Mouse (Mus musculus): ENCODE data around the gene Fv1. TPM values are rescaled to one million over a fixed set of nuclear protein-coding genes. Genes with fewer than 3 reads are reported as not detected.
"Not testable (repeated sequence)": the region's sequence is repeated elsewhere in the genome, so short reads cannot be mapped to it uniquely, and the experiment has no call there.

Gene Fv1
- polyA plus RNA-seq (2012; rRNA removed) (5.8 and 8.4 TPM in 2 replicates), polyA plus RNA-seq (2014; fragmentation: Nextera tagmentation; extraction: Ambion mirVana) (6.5 and 10.8 TPM in 2 replicates)

DNA sequence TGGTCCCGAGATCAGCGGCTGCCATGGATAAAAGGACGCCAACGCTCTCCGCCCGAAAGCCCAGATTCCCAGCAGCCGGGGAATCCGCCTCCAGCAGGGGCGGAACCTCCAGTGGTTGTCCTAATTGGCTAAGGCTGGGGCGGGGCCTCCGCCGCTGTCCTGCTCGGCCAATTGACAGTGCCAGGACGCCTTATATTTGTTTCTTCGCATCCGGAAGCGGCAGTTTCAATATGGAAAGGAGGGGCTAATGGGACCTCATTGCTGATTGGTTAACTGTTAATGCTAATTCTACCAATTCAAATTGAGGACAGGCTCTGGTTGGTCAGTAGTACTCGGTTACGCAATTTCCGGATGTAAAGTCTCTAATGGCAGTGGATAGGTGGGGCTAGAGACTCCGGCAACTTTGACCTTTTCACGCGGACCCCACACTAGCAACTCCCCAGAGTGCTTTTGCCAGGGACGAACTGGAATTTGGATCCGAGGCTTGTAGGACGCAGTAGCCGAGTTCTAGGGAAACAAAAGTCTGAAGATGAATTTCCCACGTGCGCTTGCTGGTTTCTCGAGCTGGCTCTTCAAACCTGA lies at the start of gene Fv1, which contains the start of gene Miip:
Gene Fv1, plus strand, starts transcription at position 530 of the 582 bp plus-strand sequence.
Gene Miip, minus strand, starts transcription at position 367 of the 582 bp plus-strand sequence.
- peak within 1 kb of the TSS; percentile 75 for H3K27ac ChIP-seq (replicated peaks; ENCODE audit: low read depth, low read length)
- peaks cover 34% of the 10 kb centered on the region for H3K36me3 ChIP-seq (ENCODE audit: control insufficient read depth, insufficient read depth, low read length)
- peak within 1 kb of the TSS; percentile 86 for H3K4me2 ChIP-seq (replicated peaks; ENCODE audit: low read depth, low read length, severe bottlenecking)
- no peaks in the 10 kb centered on the region for H3K27me3 ChIP-seq (ENCODE audit: control insufficient read depth, insufficient read depth, low read length)
- DNase-seq (ENCODE audit: low spot score): peak; percentile 99
- ATAC-seq (ENCODE audit: low FRiP score, low read depth): peak; percentile 99
- under 1% methylated on average over 27 of the region's 30 CpGs for WGBS
- peak within 1 kb of the TSS; percentile 76 for H3K4me3 ChIP-seq (replicated peaks; ENCODE audit: low read length)
- H3K9ac ChIP-seq (ENCODE audit: low read depth, low read length, severe bottlenecking): peak within 1 kb of the TSS; percentile 72
- peaks cover 15% of the 10 kb centered on the region for H3K4me1 ChIP-seq (ENCODE audit: control insufficient read depth, insufficient read depth, low read length)
- TF ChIP-seq POLR2A (IDR thresholded peaks at IDR 0.05; ENCODE audit: borderline replicate concordance, extremely low read depth, insufficient read depth, insufficient read length): no peak; the same call in 1 of the 2 replicates
- no peaks in the 10 kb centered on the region for H3K9me3 ChIP-seq (ENCODE audit: control insufficient read depth, low read length)

DNA sequence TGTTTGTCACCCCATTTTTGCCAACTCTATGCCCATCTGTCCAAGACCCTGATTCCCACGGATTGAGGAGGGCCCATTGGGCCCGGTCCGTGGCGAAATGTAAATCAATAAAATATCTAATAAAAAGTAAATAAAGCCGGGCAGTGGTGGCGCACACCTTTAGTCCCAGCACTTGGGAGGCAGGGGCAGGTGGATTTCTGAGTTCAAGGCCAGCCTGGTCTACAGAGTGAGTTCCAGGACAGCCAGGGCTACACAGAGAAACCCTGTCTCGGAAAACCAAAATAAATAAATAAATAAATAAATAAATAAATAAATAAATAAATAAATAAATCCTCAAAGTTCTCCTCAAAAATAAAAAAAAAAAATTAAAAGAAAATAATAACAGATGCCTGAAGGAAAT lies 49.1 kb upstream of the Fv1 start:
- ATAC-seq (ENCODE audit: low FRiP score, low read depth): peak; percentile 37; the same call in 1 of the 2 replicates

DNA sequence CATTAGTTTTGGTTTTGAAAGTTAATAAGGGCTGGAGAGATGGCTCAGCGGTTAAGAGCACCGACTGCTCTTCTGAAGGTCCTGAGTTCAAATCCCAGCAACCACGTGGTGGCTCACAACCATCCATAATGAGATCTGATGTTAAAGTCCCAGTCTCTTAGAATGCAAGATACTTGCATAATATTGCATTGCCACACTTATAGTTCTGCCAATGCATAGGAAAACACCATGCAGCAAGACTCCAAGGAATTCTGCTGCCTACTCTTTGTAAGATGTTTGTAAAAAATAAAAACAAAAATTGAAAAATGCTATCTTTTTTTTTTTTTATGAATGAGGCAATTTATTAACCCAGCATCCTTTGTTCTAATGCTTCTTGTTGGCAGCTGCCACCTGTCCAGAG lies 47.4 kb upstream of the Fv1 start:
- not testable (repeated sequence) for H3K4me2 ChIP-seq (replicated peaks; ENCODE audit: low read depth, low read length, severe bottlenecking); H3K4me3 ChIP-seq (replicated peaks; ENCODE audit: low read length); H3K9ac ChIP-seq (ENCODE audit: low read depth, low read length, severe bottlenecking); DNase-seq (ENCODE audit: low spot score); H3K4me1 ChIP-seq (ENCODE audit: control insufficient read depth, insufficient read depth, low read length); H3K27me3 ChIP-seq (ENCODE audit: control insufficient read depth, insufficient read depth, low read length); H3K27ac ChIP-seq (replicated peaks; ENCODE audit: low read depth, low read length); ATAC-seq (ENCODE audit: low FRiP score, low read depth)
- Histone ChIP-seq H3K9me3 (ENCODE audit: control insufficient read depth, low read length) (peaks cover 64% of the 10 kb centered on the region), H3K36me3 (ENCODE audit: control insufficient read depth, insufficient read depth, low read length) (peaks cover 24% of the 10 kb centered on the region)
- WGBS: 85% methylated on average over 3 of the region's 3 CpGs

More for the DNA sequence above, 49.1 kb upstream of the Fv1 start:
- H3K36me3 ChIP-seq (ENCODE audit: control insufficient read depth, insufficient read depth, low read length); H3K4me3 ChIP-seq (replicated peaks; ENCODE audit: low read length); H3K9ac ChIP-seq (ENCODE audit: low read depth, low read length, severe bottlenecking); DNase-seq (ENCODE audit: low spot score); H3K27me3 ChIP-seq (ENCODE audit: control insufficient read depth, insufficient read depth, low read length); H3K4me2 ChIP-seq (replicated peaks; ENCODE audit: low read depth, low read length, severe bottlenecking); H3K27ac ChIP-seq (replicated peaks; ENCODE audit: low read depth, low read length); H3K4me1 ChIP-seq (ENCODE audit: control insufficient read depth, insufficient read depth, low read length): not testable (repeated sequence)
- peaks cover 47% of the 10 kb centered on the region for H3K9me3 ChIP-seq (ENCODE audit: control insufficient read depth, low read length)
- WGBS: 77% methylated on average over 7 of the region's 7 CpGs

DNA sequence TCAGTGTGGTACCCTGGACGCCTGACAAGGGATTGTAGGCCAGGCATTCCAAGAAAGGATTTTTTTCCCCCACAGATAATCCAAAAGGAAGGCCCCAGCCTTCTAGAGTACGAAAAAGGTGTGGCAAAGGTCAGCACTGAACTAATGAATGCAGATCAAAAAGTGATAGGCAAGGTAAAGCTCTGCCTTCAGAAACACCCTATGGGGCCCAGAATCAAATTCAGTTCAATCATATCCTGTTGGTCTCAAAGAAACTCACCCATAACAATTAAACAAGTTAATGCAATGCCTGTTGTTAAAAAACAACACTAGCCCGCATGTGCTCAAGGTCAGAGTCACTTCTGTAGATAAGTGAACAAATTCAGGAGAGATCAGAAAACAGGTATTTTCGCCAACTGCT lies 44.4 kb upstream of the Fv1 start:
- Histone ChIP-seq H3K9ac (ENCODE audit: low read depth, low read length, severe bottlenecking) (no peak overlapping the region), H3K9me3 (ENCODE audit: control insufficient read depth, low read length) (peaks cover 86% of the 10 kb centered on the region), H3K4me3 (replicated peaks; ENCODE audit: low read length) (no peak overlapping the region), H3K4me1 (ENCODE audit: control insufficient read depth, insufficient read depth, low read length) (no peaks in the 10 kb centered on the region), H3K4me2 (replicated peaks; ENCODE audit: low read depth, low read length, severe bottlenecking) (no peak overlapping the region), H3K36me3 (ENCODE audit: control insufficient read depth, insufficient read depth, low read length) (peaks cover 52% of the 10 kb centered on the region), H3K27me3 (ENCODE audit: control insufficient read depth, insufficient read depth, low read length) (no peaks in the 10 kb centered on the region), H3K27ac (replicated peaks; ENCODE audit: low read depth, low read length) (no peak overlapping the region)
- DNase-seq (ENCODE audit: low spot score) (no peak), ATAC-seq (ENCODE audit: low FRiP score, low read depth) (no peak)
- TF ChIP-seq POLR2A (IDR thresholded peaks at IDR 0.05; ENCODE audit: borderline replicate concordance, extremely low read depth, insufficient read depth, insufficient read length): no peak
- WGBS: 96% methylated on average over 4 of the region's 4 CpGs

DNA sequence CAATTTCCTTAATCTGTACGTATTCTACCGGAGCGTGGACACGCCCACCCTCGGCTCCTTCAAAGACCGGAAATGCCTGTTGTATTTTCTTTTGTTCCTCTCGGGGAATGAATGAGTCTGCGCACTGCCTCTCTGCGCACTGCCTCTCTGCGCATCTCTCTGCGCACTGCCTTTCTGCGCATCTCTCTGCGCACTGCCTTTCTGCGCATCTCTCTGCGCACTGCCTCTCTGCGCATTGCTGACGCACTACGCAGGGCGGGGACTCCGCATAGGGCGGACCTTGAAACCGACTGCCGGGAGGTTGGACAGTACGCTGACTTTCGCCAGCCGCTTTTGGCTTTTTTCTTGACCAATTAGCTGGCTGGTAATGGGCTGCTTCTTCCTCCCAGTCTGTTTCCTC lies 29.5 kb upstream of the Fv1 start:
- not testable (repeated sequence) for H3K4me3 ChIP-seq (replicated peaks; ENCODE audit: low read length); ATAC-seq (ENCODE audit: low FRiP score, low read depth)
- 100% methylated on average over 6 of the region's 26 CpGs for WGBS

More for the DNA sequence above, 29.5 kb upstream of the Fv1 start:
- peaks cover 21% of the 10 kb centered on the region for H3K36me3 ChIP-seq (ENCODE audit: control insufficient read depth, insufficient read depth, low read length)
- not testable (repeated sequence) for H3K27me3 ChIP-seq (ENCODE audit: control insufficient read depth, insufficient read depth, low read length); DNase-seq (ENCODE audit: low spot score); H3K9ac ChIP-seq (ENCODE audit: low read depth, low read length, severe bottlenecking); H3K27ac ChIP-seq (replicated peaks; ENCODE audit: low read depth, low read length); H3K4me1 ChIP-seq (ENCODE audit: control insufficient read depth, insufficient read depth, low read length); H3K4me2 ChIP-seq (replicated peaks; ENCODE audit: low read depth, low read length, severe bottlenecking)
- peaks cover 38% of the 10 kb centered on the region for H3K9me3 ChIP-seq (ENCODE audit: control insufficient read depth, low read length)

Measured in limb, embryonic 14.5 days (tissue).